Mouse (Mus musculus) macrophage (primary cell): ENCODE data around the gene Cited1. TPM values are rescaled to one million over a fixed set of nuclear protein-coding genes. Genes with fewer than 3 reads are reported as not detected.
"Not testable (repeated sequence)": the region's sequence is repeated elsewhere in the genome, so short reads cannot be mapped to it uniquely, and the experiment has no call there.

Source experiments
- H3K27ac ChIP-seq: fragments of 350-480 bp; formaldehyde crosslinking; 2 replicates; pipeline ENCODE4 v1.9.0; 2021
- H3K36me3 ChIP-seq: fragments of 350-480 bp; formaldehyde crosslinking; 2 replicates; pipeline ENCODE4 v1.9.0; 2021; ENCODE audit errors: inconsistent target
- H3K4me3 ChIP-seq: fragments of 350-480 bp; formaldehyde crosslinking; 2 replicates; pipeline ENCODE4 v1.9.0; 2021; ENCODE audit errors: inconsistent target
- H3K79me2 ChIP-seq: fragments of 350-480 bp; formaldehyde crosslinking; 2 replicates; pipeline ENCODE4 v1.9.0; 2021; ENCODE audit errors: inconsistent target
- WGBS: methylation state at CpG from one replicate; pipeline ENCODE4 v1.1.7; 2026; ENCODE audit warnings: inconsistent platforms; ENCODE audit not compliant: missing documents; 5-methylcytosine and 5-hydroxymethylcytosine counted together
- polyA plus RNA-seq: library from polyadenylated mRNA; stranded (reverse); fragments of 250-400 nt; gene quantifications from 3 replicates; pipeline ENCODE4 v1.2.4, GENCODE M21; 2018; ENCODE audit warnings: inconsistent platforms
- total RNA-seq, 78 experiments: library from RNA; depleted of rRNA; stranded (reverse); fragments of 250-400 nt; gene quantifications; 1 replicate in 9 of 78; 2 replicates in 24 of 78; 3 replicates in 43 of 78; 4 replicates in 2 of 78; pipeline ENCODE4 v1.2.4; 2018; ENCODE audit warnings: inconsistent platforms in 56 of 78

Cited1 gene
- not detected for total RNA-seq (2018; cell fraction: chromatin; rRNA removed)
- not detected for total RNA-seq (2018; cell fraction: cytosol; rRNA removed)
- not detected for total RNA-seq (2018; cell fraction: nucleus; rRNA removed)
- polyA plus RNA-seq = not detected in 3 replicates

DNA sequence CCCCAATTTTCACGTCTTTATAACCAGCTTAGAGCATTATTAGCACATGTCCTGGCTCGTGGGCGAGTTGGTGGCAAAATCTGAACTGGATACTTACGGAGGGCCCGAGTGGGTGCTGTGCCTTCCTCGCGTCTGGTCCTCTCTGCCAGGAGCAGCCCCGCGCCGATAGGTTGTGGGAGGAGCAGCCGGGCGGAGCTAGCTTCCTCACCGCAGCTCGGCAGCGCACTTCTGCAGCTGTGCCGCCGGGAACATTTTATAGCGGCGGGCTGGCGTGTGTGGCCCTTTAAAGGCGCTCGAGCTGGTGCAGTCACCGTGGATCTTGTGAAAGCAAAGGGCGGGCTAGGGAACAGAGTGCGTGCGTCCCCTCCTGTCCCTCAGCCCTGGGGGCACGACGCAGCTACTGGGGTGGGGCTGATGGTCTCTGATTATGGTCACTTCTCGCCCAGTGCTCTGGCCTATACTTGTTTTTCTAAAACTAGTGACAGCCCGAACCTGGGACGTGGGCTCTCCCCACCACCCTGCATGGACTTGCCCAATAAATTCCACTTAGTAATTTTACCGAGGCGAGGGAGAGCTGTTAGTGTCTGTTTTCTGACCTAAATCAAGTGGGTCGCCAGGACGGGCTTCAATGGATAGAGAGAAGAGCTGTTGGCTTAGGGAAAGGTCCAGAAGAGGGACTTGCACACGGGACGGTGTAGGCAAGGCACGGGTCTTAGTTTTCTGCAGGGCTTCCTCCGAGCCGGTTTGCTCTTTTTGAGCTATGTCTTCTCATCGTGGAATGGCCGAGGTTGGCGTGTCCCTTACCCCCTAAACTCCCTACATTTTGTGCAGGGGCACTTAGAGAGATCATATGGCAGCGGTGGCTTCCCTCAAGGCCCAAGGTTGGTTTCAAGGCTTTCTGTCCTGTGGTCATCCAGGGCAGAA, at the start of gene Cited1:
TSS of gene Cited1 (minus strand) at position 245 of the 924 bp plus-strand sequence.
- Histone ChIP-seq H3K4me3 (no peak within 1 kb of the TSS), H3K27ac (no peak within 1 kb of the TSS), H3K36me3 (no peaks in the 10 kb centered on the region), H3K79me2 (no peaks in the 10 kb centered on the region)
- 17% methylated on average over 42 of the region's 44 CpGs for WGBS

DNA sequence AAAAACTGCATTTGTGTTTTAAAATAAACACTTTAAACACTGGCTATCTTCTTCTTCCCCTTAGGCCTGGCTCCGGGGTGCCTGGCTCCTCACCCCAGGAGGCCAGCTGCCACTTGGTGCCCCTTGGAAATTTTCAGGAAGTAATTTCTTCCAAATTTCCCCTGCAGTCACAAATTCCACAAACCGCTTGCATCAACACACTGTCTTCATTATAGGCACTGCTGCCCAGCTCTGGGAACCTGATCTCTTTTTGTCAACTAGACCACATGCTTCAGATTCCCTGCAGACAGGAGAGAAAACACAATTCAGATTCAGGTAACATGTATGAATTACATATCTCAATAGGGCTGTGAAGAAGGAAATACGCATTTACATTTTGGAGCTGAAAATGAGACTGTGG, 32.9 kb upstream of the Cited1 start:
- Histone ChIP-seq H3K4me3 (no peak overlapping the region), H3K79me2 (no peaks in the 10 kb centered on the region)
- WGBS = 97% methylated on average over 3 of the region's 3 CpGs

DNA sequence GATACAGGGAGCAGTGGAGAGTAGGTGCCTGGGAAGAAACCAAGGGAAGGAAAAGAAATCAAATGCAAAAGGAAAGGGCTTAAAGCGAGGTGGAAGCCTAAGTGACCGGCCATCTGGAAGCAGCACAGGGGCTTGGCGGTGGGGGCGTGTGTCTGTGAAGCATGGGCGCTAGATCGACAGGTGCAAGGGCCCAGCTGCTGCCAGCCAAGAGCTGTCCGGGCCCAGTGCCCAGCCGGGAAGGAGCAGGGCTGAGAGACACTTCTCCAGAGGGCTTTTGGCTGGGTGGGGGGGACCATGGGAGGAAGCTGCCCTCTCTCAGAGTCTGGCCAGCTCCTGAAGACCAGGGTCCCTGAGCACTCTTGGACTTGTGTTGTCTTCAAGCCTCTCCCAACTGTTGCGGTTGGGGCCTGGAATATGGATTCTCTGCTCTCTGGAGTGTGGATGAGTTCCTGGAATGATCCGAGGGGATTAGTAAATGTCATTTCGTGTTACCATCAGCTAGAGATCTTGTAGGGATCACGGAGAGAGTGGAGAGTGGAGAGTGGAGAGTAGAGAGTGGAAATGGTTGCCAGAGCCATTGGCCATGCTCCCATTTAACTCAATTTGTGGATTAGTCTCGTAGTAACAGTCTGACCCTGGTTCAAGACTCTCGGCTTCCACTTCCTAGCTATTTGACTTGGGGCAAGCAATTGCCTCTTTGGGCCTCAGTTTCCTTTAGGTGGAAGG, 10.8 kb upstream of the Cited1 start:
- WGBS = 91% methylated on average over 13 of the region's 14 CpGs
- Histone ChIP-seq H3K4me3 (no peak overlapping the region), H3K27ac (no peak overlapping the region), H3K36me3 (no peaks in the 10 kb centered on the region), H3K79me2 (no peaks in the 10 kb centered on the region)

More for the DNA sequence above, 32.9 kb upstream of the Cited1 start:
- no peaks in the 10 kb centered on the region for H3K36me3 ChIP-seq
- H3K27ac ChIP-seq = no peak overlapping the region

DNA sequence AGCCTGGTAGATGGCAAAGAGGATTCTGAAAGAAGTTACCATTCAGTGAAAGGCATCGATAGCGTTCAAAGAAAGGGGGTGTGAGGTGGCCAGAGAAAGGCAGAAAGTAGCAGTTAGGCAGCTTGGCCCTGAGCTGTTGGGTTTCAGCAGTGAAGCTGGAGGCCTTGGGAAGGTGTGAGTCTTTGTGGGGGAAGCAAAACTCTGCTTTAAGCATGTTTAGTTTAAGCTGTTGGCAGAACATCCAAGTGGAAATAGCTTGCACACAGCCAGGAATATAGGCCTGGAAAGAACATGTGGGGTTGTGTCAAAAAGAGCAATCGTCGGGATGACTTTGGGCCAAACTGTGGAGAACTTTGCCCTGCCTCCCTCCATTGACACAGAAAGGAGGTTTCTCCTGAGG, 7.8 kb upstream of the Cited1 start:
- Histone ChIP-seq H3K36me3 (no peaks in the 10 kb centered on the region), H3K4me3 (no peak overlapping the region), H3K27ac (no peak overlapping the region), H3K79me2 (no peaks in the 10 kb centered on the region)
- WGBS = 97% methylated on average over 4 of the region's 4 CpGs

DNA sequence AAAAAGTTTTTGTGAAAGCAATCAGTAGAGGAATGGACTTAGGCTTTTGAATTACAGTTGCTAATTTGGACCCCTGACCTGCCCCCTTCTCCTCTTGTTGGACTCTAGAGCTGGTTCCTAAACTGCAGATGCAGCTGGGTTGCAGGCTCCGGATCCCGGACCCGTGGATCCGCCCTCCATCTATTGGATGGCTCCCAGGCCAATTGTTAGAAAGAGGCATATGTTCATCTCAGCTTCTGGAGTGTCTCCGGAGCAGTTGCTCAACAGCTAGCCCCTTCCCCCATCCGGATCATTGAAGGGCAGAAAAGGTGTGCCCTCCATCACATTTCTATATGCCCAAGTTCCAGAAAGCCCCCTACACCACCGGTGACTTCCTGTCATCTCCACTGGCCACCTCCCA, 1.9 kb upstream of the Cited1 start:
- 14% methylated on average over 5 of the region's 7 CpGs for WGBS
- no peaks in the 10 kb centered on the region for H3K79me2 ChIP-seq

DNA sequence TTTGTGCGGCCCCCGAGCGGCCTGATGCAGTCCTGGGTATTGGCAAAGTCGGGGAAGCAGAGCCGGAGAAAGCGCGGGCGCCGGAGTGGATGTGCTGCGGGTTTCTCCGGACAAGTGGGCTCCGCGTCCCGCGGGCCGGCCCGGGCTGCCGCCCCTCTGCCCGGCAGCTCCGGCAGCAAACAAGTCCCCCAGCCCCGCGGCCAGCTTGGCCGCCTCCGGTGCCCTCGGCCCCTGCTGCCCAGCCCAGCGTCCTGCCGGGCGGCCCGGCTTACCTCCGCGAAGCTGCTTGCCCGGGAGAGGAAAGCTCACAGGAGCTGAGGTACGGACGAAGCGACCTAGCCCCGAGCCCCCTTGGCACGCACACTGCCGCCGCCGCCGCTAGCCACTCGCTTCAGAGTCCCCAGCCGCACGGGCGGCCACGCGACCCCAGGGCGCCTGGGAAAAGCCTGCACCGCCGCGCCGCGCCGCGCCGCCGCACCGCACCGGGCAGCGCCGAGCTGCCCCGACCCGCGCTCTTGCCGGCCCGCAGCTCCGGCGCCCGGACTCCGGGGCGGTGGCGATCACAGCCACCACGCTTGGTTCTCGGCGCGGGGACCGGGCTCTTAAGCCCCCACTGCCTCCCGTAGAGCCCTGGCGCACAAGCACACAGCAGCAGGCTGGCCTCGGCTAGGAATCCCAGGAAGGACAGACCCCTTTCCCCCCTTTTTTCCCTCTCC, 602 bp downstream of the Cited1 start:
- 15% methylated on average over 76 of the region's 80 CpGs for WGBS

More for the DNA sequence above, 1.9 kb upstream of the Cited1 start:
- Histone ChIP-seq H3K36me3 (no peaks in the 10 kb centered on the region), H3K27ac (no peak overlapping the region), H3K4me3 (no peak overlapping the region)

DNA sequence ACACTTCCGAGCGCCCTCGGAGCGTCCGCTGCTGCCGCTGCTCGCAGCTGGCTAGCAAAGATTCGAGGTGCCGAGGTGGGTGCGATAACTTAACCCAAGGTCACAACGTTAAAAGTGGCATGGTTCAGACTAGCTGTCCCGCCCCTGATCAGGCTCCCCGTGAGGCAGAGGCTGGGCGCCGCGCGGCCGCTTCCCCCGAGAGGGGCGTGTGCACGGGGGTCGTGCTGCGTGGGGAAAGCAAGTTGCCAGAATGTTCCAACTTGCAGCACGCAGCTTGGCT, 1.1 kb downstream of the Cited1 start:
- WGBS = 9% methylated on average over 13 of the region's 24 CpGs
- H3K36me3 ChIP-seq = no peaks in the 10 kb centered on the region
- H3K4me3 ChIP-seq = no peak overlapping the region
- no peak overlapping the region for H3K27ac ChIP-seq
- H3K79me2 ChIP-seq = no peaks in the 10 kb centered on the region

More for the DNA sequence above, 602 bp downstream of the Cited1 start:
- Histone ChIP-seq H3K36me3 (no peaks in the 10 kb centered on the region), H3K27ac (no peak overlapping the region), H3K79me2 (no peaks in the 10 kb centered on the region), H3K4me3 (no peak overlapping the region)

DNA sequence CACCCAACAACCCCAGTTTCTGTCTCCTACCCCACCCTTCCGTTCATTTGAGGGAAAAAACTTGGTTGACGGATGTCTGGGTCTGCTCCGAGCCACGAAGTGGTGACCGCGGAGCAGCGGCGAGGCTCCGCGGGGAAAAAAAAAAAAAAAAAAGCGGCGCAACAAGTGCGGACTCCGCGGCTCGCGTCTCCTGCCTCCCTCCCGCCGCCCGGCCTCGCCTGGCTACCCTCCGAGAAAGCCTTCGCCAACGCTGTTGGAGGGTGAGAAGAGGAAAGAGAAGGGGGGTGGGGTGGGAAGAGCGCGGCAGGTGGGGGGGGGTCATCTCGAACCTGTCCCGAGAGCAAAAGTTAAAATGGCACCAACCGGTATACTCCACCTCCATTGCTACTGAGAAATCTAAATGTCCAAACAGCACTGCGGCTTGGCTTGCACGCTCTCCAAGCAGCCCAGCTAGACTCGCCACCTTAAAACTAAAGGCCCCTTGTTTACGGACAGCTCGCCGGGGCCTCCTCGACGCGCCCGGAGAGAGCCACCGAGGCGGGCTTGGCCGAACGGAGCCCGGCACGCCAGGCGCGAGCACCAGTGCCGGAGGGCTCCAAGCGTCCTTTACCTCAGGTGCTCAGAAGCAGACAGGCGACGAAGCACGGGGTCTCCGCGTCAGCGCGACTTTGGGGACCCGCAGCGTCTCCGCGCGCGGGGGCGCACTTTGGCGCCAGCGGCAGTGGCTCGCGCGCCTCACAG, 1.7 kb downstream of the Cited1 start:
- no peaks in the 10 kb centered on the region for H3K36me3 ChIP-seq
- no peaks in the 10 kb centered on the region for H3K79me2 ChIP-seq
- 20% methylated on average over 43 of the region's 68 CpGs for WGBS
- no peak overlapping the region for H3K27ac ChIP-seq
- H3K4me3 ChIP-seq = no peak overlapping the region

DNA sequence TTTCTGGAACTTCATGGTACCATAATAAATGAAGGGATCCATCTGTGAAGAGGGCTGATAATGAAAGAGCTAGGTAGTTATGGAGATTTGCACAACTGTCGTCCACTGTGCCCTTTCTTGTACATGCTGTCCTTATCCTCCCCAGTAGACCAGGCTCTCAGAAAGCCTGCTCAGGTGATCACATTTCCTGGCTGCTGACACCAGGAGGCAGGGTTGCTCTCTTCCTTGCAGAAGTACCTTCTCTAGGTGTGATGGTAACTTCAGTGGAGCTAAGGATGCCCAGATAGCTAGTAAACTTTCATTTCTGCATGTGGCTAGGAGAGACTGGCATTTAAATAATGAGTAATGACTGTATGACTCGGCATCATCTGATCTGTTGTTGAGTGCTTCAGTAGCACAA, 7.6 kb downstream of the Cited1 start:
- no peaks in the 10 kb centered on the region for H3K36me3 ChIP-seq
- H3K79me2 ChIP-seq = no peaks in the 10 kb centered on the region
- H3K4me3 ChIP-seq = no peak overlapping the region
- H3K27ac ChIP-seq = no peak overlapping the region
- 73% methylated on average over 2 of the region's 2 CpGs for WGBS

DNA sequence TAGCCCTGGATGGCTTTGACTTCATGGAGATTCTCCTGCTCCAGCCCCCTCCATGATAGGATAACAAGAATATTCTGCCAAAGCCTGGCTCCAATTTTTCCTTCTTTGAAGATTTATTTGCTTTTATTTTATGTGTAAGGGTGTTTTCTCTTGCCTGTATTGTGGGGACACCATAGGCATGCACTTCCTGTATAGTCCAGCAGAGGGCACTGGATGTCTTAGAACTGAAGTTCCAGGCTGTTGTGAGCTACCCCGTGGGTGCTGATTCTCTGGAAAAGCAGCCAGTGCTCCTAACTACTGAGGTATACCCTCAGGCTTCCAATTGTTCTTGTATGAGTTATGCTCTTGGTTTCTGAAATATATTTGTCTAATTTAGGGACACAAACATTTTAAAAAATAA, 32.9 kb downstream of the Cited1 start:
- H3K4me3 ChIP-seq = no peak overlapping the region
- H3K79me2 ChIP-seq = no peaks in the 10 kb centered on the region
- no CpG with 5 or more reads among the region's 1 CpGs for WGBS
- no peak overlapping the region for H3K27ac ChIP-seq
- H3K36me3 ChIP-seq = no peaks in the 10 kb centered on the region

DNA sequence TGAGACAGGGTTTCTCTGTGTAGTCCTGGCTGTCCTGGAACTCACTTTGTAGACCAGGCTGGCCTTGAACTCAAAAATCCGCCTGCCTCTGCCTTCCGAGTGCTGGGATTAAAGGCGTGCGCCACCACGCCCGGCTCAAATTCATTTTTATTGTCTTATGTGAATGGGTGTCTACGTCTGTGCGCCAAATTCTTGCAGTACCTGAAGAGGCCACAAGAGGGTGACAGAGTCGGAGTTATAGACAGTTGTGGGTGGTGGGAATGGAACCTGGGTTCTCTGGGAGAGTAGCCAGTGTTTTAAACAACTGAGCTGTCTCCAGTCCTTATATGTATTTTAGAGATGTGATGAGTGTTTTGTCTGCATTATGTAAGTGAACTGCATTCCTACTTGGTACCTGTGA, 36.6 kb downstream of the Cited1 start:
- not testable (repeated sequence) for H3K4me3 ChIP-seq, H3K27ac ChIP-seq, H3K36me3 ChIP-seq, H3K79me2 ChIP-seq
- WGBS = 39% methylated on average over 3 of the region's 9 CpGs
